Mouse (Mus musculus): ENCODE measurements at regions not wholly inside any gene's neighbourhood (a gene's known extent, or its start where the extent isn't known, plus 50 kb on each side); places are given as distances from the start of the nearest gene placed in this dataset.

GRCm38 (mm10) chr5:118428323-118429095 lies 132.0 kb upstream of the Med13l start:
- no peak for DNase-seq

- DNase-seq = no peak
These were observed 126.9 kb upstream of the Med13l start for GRCm38 (mm10) chr5:118433599-118433998.

GRCm38 (mm10) chr5:118434718-118435555 lies 125.5 kb upstream of the Med13l start:
- DNase-seq = peak; percentile 50

GRCm38 (mm10) chr5:118435556-118435950 lies 124.9 kb upstream of the Med13l start:
- DNase-seq = no peak

- DNase-seq = no peak
These were observed 124.4 kb upstream of the Med13l start for GRCm38 (mm10) chr5:118436035-118436434.

GRCm38 (mm10) chr5:118436474-118437306 lies 123.8 kb upstream of the Med13l start:
- DNase-seq = no peak

- no peak for DNase-seq
These were observed 123.2 kb upstream of the Med13l start for GRCm38 (mm10) chr5:118437307-118437610.

GRCm38 (mm10) chr5:118438016-118438415 lies 122.5 kb upstream of the Med13l start:
- no peak for DNase-seq

GRCm38 (mm10) chr5:118444538-118445251 lies 115.8 kb upstream of the Med13l start:
- no peak for DNase-seq

- no peak for DNase-seq
These were observed 115.1 kb upstream of the Med13l start for GRCm38 (mm10) chr5:118445252-118445987.

- DNase-seq = no peak
These were observed 114.5 kb upstream of the Med13l start for GRCm38 (mm10) chr5:118445988-118446280.

GRCm38 (mm10) chr5:118446878-118447277 lies 113.6 kb upstream of the Med13l start:
- DNase-seq = no peak

- no peak for DNase-seq
These were observed 113.1 kb upstream of the Med13l start for GRCm38 (mm10) chr5:118447366-118447765.

GRCm38 (mm10) chr5:118448884-118449515 lies 111.5 kb upstream of the Med13l start:
- DNase-seq = no peak

GRCm38 (mm10) chr5:118449893-118450292 lies 110.6 kb upstream of the Med13l start:
- no peak for DNase-seq

GRCm38 (mm10) chr5:118452052-118452451 lies 108.4 kb upstream of the Med13l start:
- DNase-seq = no peak

GRCm38 (mm10) chr5:118454096-118454495 lies 106.4 kb upstream of the Med13l start:
- DNase-seq = no peak

GRCm38 (mm10) chr5:118458727-118459390 lies 101.6 kb upstream of the Med13l start:
- peak; percentile 73 for DNase-seq

- DNase-seq = peak; percentile 14
These were observed 101.1 kb upstream of the Med13l start for GRCm38 (mm10) chr5:118459391-118459792.

- DNase-seq = no peak
These were observed 98.5 kb upstream of the Med13l start for GRCm38 (mm10) chr5:118461967-118462366.

All from right cerebral cortex, postnatal 25 days (tissue).